Mouse (Mus musculus): ENCODE results near the gene 1700008P02Rik. TPM values are rescaled to one million over a fixed set of nuclear protein-coding genes. Genes with fewer than 3 reads are reported as not detected.
"Not testable (repeated sequence)": the region's sequence is repeated elsewhere in the genome, so short reads cannot be mapped to it uniquely, and the experiment has no call there.

1700008P02Rik gene
- polyA plus RNA-seq (2012; rRNA removed), result not detected in 2 replicates

GRCm38 (mm10) chr3:6620343-6620742 is at the start of gene 1700008P02Rik:
1700008P02Rik (minus strand) TSS chr3:6620443.
- no peak for DNase-seq (ENCODE audit: extremely low spot score in 1 of 2, low spot score in 1 of 2)

- no peak for DNase-seq (ENCODE audit: extremely low spot score in 1 of 2, low spot score in 1 of 2)
These were observed 29.2 kb upstream of the 1700008P02Rik start for GRCm38 (mm10) chr3:6649411-6649810.

GRCm38 (mm10) chr3:6638151-6638550 is 17.9 kb upstream of the 1700008P02Rik start:
- DNase-seq (ENCODE audit: extremely low spot score in 1 of 2, low spot score in 1 of 2), result not testable (repeated sequence)

- no peak for DNase-seq (ENCODE audit: extremely low spot score in 1 of 2, low spot score in 1 of 2)
These were observed 14.0 kb upstream of the 1700008P02Rik start for GRCm38 (mm10) chr3:6634256-6634655.

DNA sequence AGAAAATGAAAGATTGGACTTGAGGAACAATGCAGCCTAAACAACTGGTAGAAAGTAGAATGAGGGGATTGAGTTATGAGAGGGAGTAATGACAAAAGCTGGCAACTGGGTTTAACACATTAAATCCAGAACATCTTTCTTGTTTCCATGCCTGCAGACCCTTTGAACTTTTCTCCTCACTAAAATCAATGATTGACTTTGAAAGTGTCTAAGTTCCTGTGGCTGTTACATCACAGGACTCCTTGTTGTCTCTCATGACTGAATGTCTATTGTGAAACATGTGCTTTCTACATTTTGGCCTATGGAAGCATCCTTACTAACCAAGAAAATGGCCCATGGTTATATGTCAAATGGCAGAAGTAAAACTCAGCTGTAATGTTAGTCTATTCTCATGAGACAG is 2.4 kb downstream of the 1700008P02Rik start:
- DNase-seq (ENCODE audit: extremely low spot score in 1 of 2, low spot score in 1 of 2), result no peak
